Mouse (Mus musculus) neutrophil, adult 5-6 weeks (primary cell): Measurements from ENCODE around the gene Lmo7. TPM values are rescaled to one million over a fixed set of nuclear protein-coding genes. Genes with fewer than 3 reads are reported as not detected.

Experiments used
- ATAC-seq: fragments of 151-379, 151-347 bp; 2 replicates; pipeline ENCODE4 v1.8.0; 2017; ENCODE audit warnings: mild to moderate bottlenecking, moderate TSS enrichment; ENCODE audit not compliant: insufficient number of reproducible peaks, poor library complexity, low FRiP score, severe bottlenecking; ENCODE audit errors: extremely low read depth
- total RNA-seq: library from RNA; stranded (forward); fragments of 200-1000 nt; gene quantifications from 2 replicates; pipeline ENCODE4 v1.2.3, GENCODE M21; 2017

The Lmo7 gene
- total RNA-seq, 1 experiment from 2014 or later: 1.0 TPM

- no peak for ATAC-seq
These were observed 182.2 kb downstream of the Lmo7 start for GRCm38 (mm10) chr14:101911983-101912382.

DNA sequence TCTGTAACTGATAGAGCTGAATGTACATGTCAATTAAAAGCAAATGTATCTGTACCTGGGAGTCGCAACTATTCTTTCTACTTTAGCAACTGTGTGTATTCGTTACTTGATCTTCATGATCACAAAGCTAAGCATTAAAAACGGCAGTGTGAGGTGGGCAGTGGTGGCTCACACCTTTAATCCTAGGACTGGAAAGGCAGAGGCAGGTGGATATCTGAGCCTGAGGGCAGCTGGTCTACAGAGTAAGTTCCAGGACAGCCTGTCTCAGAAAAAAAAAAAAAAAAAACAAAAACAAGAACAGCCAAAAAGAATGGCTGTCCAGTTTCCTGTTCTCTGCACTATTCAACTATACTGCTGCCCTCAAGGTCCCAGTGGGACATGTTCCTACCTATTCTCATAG, 182.6 kb downstream of the Lmo7 start:
- ATAC-seq: no peak

DNA sequence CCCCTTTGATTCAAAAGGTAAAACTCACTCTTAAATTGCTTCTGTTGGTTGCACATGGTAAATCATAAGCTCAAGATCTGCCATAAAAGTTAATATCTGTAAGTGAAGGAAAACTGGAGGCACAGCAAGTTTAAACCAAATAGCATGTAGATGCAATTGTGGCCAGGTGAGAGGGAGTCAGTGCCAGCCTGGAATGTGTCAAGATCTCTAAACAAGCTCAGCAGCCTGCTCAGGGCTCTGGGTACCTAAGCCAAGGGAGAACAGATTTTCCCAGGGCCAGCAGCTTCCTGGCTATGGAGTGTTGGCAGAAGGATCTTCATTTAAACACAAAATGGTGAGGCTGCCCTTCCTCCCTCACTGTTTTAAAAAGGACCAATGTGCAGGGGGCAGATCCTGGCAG, 184.6 kb downstream of the Lmo7 start:
- ATAC-seq: no peak

DNA sequence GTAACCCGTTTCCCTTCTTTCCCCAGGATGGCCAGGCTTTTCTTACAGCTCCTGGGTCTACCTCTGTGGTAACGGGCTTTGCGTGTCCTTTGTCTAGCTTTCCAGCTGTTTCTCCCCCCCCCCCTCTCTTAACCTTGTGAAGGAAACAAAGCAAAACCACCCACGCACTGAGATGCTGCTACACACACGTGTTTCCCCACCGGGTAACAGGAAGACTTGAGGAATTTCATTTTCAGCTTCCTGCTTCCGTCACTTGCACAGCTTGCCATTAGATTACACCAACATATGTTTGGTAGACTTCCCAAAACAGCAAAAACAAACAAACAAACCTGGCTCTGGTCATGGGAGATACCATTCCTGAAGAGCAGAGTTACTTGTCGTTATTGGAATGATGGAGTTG, 186.1 kb downstream of the Lmo7 start:
- ATAC-seq: no peak

- ATAC-seq: no peak
These were observed 188.7 kb downstream of the Lmo7 start for GRCm38 (mm10) chr14:101918471-101918870.

DNA sequence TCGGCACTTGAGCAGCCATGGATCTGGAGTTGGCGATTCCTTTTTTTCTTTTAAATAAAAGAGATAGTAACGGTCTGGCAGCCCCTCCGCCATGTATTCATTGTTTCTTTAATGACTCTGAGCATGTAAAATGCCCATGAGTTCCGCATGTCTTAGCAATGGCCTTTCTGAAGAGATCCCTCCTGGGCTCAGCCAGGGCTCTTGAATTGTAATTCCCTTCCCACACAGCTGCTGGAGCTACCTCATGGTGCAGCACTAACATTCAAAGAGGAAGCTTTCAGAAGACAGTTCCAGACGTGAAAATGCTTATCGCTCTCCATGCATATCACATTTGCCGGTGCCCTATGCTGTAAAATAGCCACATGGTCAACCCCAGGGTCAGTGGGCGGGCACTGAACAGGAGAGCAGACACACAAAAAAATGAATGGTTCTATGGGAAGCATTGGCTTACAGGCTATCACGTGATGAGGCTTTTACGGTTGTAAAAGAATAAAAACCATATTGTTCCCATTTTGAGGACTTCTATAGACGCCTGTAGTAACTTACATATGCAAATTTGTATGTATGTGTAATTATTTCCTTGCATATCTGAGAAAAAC, 198.0 kb downstream of the Lmo7 start:
- no peak for ATAC-seq

DNA sequence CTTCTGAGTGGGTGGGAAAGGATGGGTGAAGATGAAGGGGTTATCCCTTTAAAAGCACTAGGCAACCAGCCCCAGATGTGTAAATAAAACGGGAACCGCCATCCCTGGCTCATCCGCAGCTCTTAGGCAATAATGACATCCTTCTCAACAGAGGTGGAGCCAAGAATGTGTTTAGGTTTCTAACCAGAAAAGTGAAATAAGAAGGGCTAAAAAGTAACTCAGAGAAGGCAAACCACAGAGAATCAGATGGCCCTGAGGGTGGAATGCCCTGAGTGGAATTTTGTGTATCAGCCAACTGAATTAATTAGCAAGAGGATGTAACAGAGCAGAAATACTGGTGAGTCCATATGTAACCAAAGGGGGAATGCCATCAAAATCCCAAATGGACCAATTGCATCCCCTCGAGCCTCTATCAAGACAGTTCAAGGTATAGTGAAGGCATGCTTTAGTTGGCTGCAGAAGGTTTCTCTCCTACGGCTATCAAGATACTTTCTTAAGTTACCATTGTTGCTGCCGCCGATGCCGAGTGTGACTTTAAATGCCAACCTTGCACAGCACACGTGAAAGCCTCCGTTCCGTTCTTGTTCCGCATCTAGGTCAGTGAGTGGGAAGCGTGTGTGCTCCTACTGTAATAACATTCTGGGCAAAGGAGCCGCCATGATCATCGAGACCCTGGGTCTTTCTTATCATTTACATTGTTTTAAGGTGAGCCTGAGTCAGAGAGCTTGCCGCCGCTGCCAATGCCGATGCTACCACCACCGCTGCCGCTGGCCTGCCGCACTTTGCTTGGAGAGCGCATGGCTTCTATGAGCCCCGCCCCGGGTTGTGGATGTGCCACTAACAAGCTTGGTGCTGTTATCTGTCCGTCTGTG, 201.1 kb downstream of the Lmo7 start:
- no peak for ATAC-seq

GRCm38 (mm10) chr14:101931448-101931750, 201.6 kb downstream of the Lmo7 start:
- no peak for ATAC-seq

DNA sequence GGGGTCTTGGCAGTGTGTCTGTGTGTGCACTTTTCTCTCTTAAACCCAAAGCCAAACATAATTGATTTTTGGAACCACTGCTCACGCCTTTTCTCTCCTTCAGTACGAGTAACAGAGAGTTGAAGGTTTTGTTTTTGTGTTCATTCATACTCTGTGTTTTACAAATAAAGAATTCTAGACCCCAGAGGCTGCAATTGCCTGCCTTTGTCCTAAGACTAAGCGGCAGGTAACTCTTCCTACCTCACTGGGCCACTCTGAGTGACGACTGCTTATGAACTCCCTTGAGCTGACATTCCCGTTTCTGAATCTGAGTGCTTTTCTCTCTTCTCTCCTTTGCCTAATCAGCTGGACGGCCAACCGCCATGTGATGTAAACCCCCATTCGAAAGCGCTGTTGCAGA, 203.8 kb downstream of the Lmo7 start:
- no peak for ATAC-seq

DNA sequence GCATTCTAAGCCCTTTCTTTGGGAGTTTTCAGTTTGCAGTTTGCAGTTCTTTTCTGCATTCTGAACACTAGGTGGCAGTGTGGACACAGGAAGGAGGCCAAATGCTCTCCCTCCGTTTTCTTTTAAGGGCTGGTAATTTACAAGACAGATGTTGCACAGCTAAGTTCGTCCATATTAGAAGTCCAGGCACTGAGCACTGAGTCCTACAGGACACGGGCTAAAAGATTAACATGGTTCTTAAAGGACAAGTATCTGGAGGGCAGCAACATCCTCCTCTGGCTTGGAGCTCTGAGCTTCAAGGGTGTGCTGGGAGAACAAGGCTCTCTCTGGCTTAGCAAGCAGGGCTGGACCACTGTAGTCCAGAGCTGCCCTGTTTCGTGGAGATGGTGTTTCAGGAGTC, 213.2 kb downstream of the Lmo7 start:
- ATAC-seq: peak; percentile 36; the same call in 1 of the 2 replicates

- ATAC-seq: no peak
These were observed 217.2 kb downstream of the Lmo7 start for GRCm38 (mm10) chr14:101946711-101947516.

- no peak for ATAC-seq
These were observed 219.4 kb downstream of the Lmo7 start for GRCm38 (mm10) chr14:101949114-101949513.

DNA sequence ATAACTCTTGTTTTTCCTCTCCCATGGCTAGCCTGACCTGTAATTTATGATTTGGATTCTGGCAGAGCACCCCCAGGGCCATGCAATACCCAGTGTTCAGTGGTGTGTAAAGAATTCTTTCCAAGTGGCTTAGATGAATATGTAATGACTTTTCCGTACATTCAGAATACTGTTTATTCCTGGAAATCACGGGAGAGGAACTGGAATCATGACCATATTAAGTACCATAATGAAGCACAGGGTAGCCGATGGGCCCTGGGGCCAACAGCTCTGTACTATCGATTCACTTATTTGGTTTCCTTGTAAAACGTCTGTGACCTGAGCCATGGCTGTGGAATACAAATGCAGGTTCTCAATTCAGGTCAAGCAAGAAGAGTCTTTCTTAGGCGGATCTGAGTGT, 221.3 kb downstream of the Lmo7 start:
- no peak for ATAC-seq

- no peak for ATAC-seq
These were observed 224.2 kb downstream of the Lmo7 start for GRCm38 (mm10) chr14:101953793-101954468.

GRCm38 (mm10) chr14:101964381-101964780, 234.6 kb downstream of the Lmo7 start:
- no peak for ATAC-seq

GRCm38 (mm10) chr14:101964956-101965355, 235.2 kb downstream of the Lmo7 start:
- ATAC-seq: no peak

- ATAC-seq: no peak
These were observed 243.0 kb downstream of the Lmo7 start for GRCm38 (mm10) chr14:101972764-101973163.

- no peak for ATAC-seq
These were observed 243.4 kb downstream of the Lmo7 start for GRCm38 (mm10) chr14:101973171-101973570.

GRCm38 (mm10) chr14:101976021-101976685, 246.4 kb downstream of the Lmo7 start:
- ATAC-seq: no peak
